Mouse (Mus musculus): ENCODE results near the gene Socs2. TPM values are rescaled to one million over a fixed set of nuclear protein-coding genes. Genes with fewer than 3 reads are reported as not detected.

Socs2 gene
- total and polyA plus RNA-seq, 3 experiments: 16.5 to 24.9 TPM; not detected in 1

DNA sequence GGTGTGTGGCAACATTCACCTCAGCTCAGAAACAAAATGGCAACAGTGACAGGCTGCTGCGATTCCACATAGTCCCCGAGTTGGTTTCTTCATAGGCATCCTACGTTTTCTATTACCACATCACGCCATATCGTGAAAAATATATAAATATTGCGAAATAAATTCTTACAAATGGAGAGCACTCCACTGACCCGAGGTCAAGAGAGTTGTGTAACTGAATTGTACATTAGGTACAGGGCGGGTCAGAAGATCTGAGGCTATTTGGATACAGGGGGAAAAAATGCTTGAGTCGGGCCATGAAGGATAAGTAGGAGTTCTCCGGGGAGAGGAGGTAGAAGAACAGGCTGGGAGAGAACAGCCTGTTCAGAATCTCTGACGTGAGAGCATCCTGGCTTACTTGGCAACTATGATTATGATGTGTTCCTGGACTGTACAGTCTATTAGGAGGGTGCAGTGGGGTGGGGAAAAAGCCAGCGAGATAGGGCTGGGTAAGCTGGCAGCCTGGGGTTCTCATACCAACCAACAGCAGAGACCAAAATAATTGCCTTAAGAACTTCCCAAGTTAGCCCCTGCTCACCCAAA, 55.6 kb downstream of the Socs2 start:
- no peaks in the 10 kb centered on the region for H3K9me3 ChIP-seq (replicated peaks; ENCODE audit: insufficient read depth, low read length)
- no peaks in the 10 kb centered on the region for H3K36me3 ChIP-seq (ENCODE audit: control insufficient read depth in 1 of 2, insufficient read depth in 2 of 2, low read length in 2 of 2)
- DNase-seq (ENCODE audit: low read depth, low spot score): no peak
- 0 out of 4 replicates have a peak, but pooled peaks cover 0 to 2% of the 10 kb centered on the region in 2 experiments for H3K27me3 ChIP-seq (ENCODE audit: control insufficient read depth in 1 of 2, insufficient read depth in 2 of 2, low read length in 2 of 2)
- H3K4me1 ChIP-seq (ENCODE audit: control insufficient read depth in 1 of 2, insufficient read depth in 2 of 2, low read length in 2 of 2): no peaks in the 10 kb centered on the region
- H3K27ac ChIP-seq (ENCODE audit: control insufficient read depth, low read depth, low read length): no peak overlapping the region
- TF ChIP-seq MAX (IDR thresholded peaks at IDR 0.05; ENCODE audit: low read length) (no peak), MEF2A (IDR thresholded peaks at IDR 0.05; ENCODE audit: extremely low read depth, insufficient replicate concordance, low read depth, low read length, poor library complexity, severe bottlenecking) (no peak), ETS1 (IDR thresholded peaks at IDR 0.05; ENCODE audit: low read depth, low read length) (no peak), HCFC1 (IDR thresholded peaks at IDR 0.05; ENCODE audit: low read depth, low read length) (no peak), ZNF384 (IDR thresholded peaks at IDR 0.05; ENCODE audit: low read depth, low read length) (no peak), TBP (IDR thresholded peaks at IDR 0.05; ENCODE audit: low read depth, low read length) (no peak), ZC3H11A (IDR thresholded peaks at IDR 0.05; ENCODE audit: low read depth, low read length) (no peak), CHD2 (IDR thresholded peaks at IDR 0.05; ENCODE audit: low read length) (no peak), NRF1 (IDR thresholded peaks at IDR 0.05; ENCODE audit: insufficient read depth, low read depth, low read length, poor library complexity, severe bottlenecking) (no peak), MYB (IDR thresholded peaks at IDR 0.05; ENCODE audit: low read depth, low read length) (no peak), MAZ (IDR thresholded peaks at IDR 0.05; ENCODE audit: low read depth, low read length) (no peak), POLR2AphosphoS2 (IDR thresholded peaks at IDR 0.05; ENCODE audit: low read length) (no peak), GABPA (IDR thresholded peaks at IDR 0.05; ENCODE audit: low read depth, low read length) (no peak), MAFK (IDR thresholded peaks at IDR 0.05; ENCODE audit: borderline replicate concordance, low read depth, low read length) (no peak), E2F4 (IDR thresholded peaks at IDR 0.05; ENCODE audit: borderline replicate concordance, low read depth, low read length) (no peak), TAL1 (IDR thresholded peaks at IDR 0.05; ENCODE audit: low read length) (no peak)
- no peaks in the 10 kb centered on the region for H3K79me2 ChIP-seq (ENCODE audit: control insufficient read depth, insufficient read depth, low read length, poor library complexity)
- no peak overlapping the region for H3K9ac ChIP-seq (ENCODE audit: control insufficient read depth, low read depth, low read length, poor library complexity, severe bottlenecking)
- no peak overlapping the region for H3K4me3 ChIP-seq (ENCODE audit: control insufficient read depth in 1 of 2, insufficient read depth in 1 of 2, low read depth in 2 of 2, low read length in 2 of 2)

DNA sequence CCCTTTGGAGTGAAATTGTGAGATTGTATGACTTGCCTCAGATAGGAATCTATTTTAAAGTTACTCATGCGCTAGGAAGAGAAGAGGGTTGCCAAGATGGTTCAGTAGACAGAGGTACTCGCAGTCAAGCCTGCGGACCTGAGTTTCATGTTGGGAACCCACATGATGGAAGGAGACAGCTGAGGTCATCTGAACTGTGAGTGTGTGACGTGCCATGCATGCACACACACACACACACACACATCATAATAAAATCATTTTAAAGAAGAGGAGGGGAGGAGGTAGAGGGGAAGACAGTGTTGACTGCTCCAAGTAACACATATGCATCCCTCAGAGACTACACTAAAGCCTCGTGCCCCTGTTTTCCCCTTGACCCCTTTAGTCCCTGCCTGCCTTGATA, 56.9 kb downstream of the Socs2 start:
- no peaks in the 10 kb centered on the region for H3K79me2 ChIP-seq (ENCODE audit: control insufficient read depth, insufficient read depth, low read length, poor library complexity)
- no peak overlapping the region for H3K27ac ChIP-seq (ENCODE audit: control insufficient read depth, low read depth, low read length)
- H3K4me3 ChIP-seq (ENCODE audit: control insufficient read depth in 1 of 2, insufficient read depth in 1 of 2, low read depth in 2 of 2, low read length in 2 of 2): no peak overlapping the region
- TF ChIP-seq ZKSCAN1 (IDR thresholded peaks at IDR 0.05; ENCODE audit: low read depth, low read length) (no peak), ZMIZ1 (IDR thresholded peaks at IDR 0.05; ENCODE audit: low read depth, low read length) (no peak), CTCF (IDR thresholded peaks at IDR 0.05 in 2 of 3, conservative IDR thresholded peaks at IDR 0.05 in 1 of 3; ENCODE audit: control insufficient read depth in 1 of 3, insufficient read depth in 1 of 3, low read depth in 2 of 3, low read length in 3 of 3, poor library complexity in 1 of 3, severe bottlenecking in 1 of 3) (no peak), RAD21 (IDR thresholded peaks at IDR 0.05; ENCODE audit: low read depth, low read length) (no peak), ELF1 (IDR thresholded peaks at IDR 0.05; ENCODE audit: low read depth, low read length) (no peak), TAL1 (IDR thresholded peaks at IDR 0.05; ENCODE audit: low read length) (no peak), POLR2A (IDR thresholded peaks at IDR 0.05; ENCODE audit: control insufficient read depth in 1 of 2, insufficient read depth in 1 of 2, low read depth in 1 of 2, low read length in 2 of 2, poor library complexity in 1 of 2) (no peak)
- no peaks in the 10 kb centered on the region for H3K36me3 ChIP-seq (ENCODE audit: control insufficient read depth in 1 of 2, insufficient read depth in 2 of 2, low read length in 2 of 2)
- DNase-seq (ENCODE audit: low read depth, low spot score): no peak
- no peaks in the 10 kb centered on the region for H3K9me3 ChIP-seq (replicated peaks; ENCODE audit: insufficient read depth, low read length)
- no peaks in the 10 kb centered on the region for H3K4me1 ChIP-seq (ENCODE audit: control insufficient read depth in 1 of 2, insufficient read depth in 2 of 2, low read length in 2 of 2)
- H3K9ac ChIP-seq (ENCODE audit: control insufficient read depth, low read depth, low read length, poor library complexity, severe bottlenecking): no peak overlapping the region
- H3K27me3 ChIP-seq (ENCODE audit: control insufficient read depth in 1 of 2, insufficient read depth in 2 of 2, low read length in 2 of 2): 0 out of 4 replicates have a peak, but pooled peaks cover 0 to 2% of the 10 kb centered on the region in 2 experiments

All from MEL (cell line).